Mouse (Mus musculus): ENCODE results near the gene Rnf220. TPM values are rescaled to one million over a fixed set of nuclear protein-coding genes. Genes with fewer than 3 reads are reported as not detected.

Gene Rnf220
- polyA plus RNA-seq, 1 experiment from 2014 or later: 49.2 TPM

DNA sequence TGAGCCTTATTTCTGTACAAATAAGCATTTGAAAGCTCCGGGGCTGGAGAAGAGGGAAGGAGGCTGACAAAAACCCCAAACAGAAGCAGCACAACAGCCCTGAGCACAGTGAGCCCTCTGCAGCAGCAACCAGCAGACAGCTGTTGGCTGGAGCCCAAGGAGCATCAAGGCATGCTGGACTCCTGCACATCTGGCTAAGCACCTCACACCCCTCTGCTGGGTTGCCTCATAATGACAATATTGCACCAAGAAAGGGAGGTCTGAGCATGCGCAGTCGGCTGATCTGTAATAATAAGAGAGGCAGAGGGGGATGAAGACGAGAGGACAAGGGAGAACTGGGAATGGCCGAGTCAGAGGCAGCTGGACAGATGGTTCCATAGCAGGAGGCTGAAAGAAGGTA, 19.5 kb downstream of the Rnf220 start:
- H3K27me3 ChIP-seq: peaks cover 15% of the 10 kb centered on the region
- no peak for TF ChIP-seq CTCF (IDR thresholded peaks at IDR 0.05)
- ChIA-PET POLR2A (no interaction called here), CTCF (no interaction called here)
- no peak for ATAC-seq
- DNase-seq (ENCODE audit: low read depth, low spot score): no peak
- in situ Hi-C loops (cut with MboI; ENCODE audit: low pct_unique_long_range_greater_than_20kb): no loop called here

GRCm38 (mm10) chr4:117476777-117477176, 20.1 kb downstream of the Rnf220 start:
- ChIA-PET POLR2A (no interaction called here), CTCF (no interaction called here)
- H3K27me3 ChIP-seq: peaks cover 15% of the 10 kb centered on the region
- no peak for DNase-seq (ENCODE audit: low read depth, low spot score)
- in situ Hi-C loops (cut with MboI; ENCODE audit: low pct_unique_long_range_greater_than_20kb): no loop called here
- TF ChIP-seq CTCF (IDR thresholded peaks at IDR 0.05): no peak
- no peak for ATAC-seq

DNA sequence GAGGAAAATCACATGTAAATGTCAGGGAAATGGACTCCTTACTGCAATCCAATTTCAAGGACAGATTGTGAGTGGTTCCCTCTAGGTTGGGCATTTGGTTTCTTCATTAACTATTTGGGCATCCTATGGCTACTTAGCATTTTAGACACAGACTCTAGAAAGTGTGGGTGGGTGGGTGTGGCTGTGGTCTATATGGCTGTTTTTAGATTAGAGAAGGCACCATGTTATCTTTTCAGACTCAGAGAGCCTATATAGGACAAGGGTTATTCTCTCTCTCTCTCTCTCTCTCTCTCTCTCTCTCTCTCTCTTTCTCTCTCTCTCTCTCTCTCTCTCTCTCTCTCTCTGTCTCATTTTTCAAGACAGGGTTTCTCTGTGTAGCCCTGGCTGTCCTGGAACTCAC, 20.5 kb downstream of the Rnf220 start:
- POLR2A ChIA-PET: no interaction called here
- in situ Hi-C loops (cut with MboI; ENCODE audit: low pct_unique_long_range_greater_than_20kb): no loop called here
- H3K27me3 ChIP-seq: peaks cover 15% of the 10 kb centered on the region
- ATAC-seq (no peak), DNase-seq (ENCODE audit: low read depth, low spot score) (no peak)
- CTCF ChIA-PET: no interaction called here
- no peak for TF ChIP-seq CTCF (IDR thresholded peaks at IDR 0.05)

GRCm38 (mm10) chr4:117473985-117474354, 22.9 kb downstream of the Rnf220 start:
- CTCF ChIA-PET: no interaction called here
- ATAC-seq: no peak
- TF ChIP-seq CTCF (IDR thresholded peaks at IDR 0.05): no peak
- H3K27me3 ChIP-seq: peaks cover 15% of the 10 kb centered on the region
- POLR2A ChIA-PET: no interaction called here
- in situ Hi-C loops (cut with MboI; ENCODE audit: low pct_unique_long_range_greater_than_20kb): no loop called here
- no peak for DNase-seq (ENCODE audit: low read depth, low spot score)

DNA sequence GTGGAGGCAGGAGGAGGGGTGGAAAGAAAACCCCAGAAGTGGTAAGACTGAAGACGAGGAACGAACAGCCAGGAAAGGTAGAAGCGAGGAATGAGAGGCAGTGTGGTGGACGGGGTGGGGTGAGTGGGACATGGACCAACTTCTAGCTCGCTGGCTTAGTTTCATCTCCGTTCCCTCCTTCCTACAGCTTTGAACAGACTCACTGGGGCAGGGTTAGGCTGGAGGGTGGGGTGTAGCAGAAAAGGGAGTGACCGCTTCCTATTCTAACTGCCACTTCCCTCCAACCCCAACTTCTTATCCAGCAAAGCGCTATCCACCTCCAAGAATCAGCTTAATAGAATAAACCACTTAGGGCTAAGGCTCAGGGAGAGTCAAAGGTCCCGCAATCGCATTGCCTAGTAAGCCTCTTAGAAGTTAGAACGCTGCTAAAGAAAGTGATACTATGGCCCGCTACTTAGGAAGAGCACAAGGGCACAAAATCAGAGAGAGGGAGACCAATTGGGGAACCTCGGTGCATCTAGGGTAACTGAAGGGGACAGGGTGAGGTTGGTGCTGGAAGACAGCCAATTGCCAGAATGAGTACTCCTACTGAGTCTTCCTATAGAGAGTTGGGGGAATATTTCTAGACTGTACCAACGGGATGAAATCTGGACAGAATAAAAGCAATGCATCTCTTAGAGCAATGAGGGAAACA, 23.4 kb downstream of the Rnf220 start:
- CTCF ChIA-PET: no interaction called here
- in situ Hi-C loops (cut with MboI; ENCODE audit: low pct_unique_long_range_greater_than_20kb): no loop called here
- peaks cover 15% of the 10 kb centered on the region for H3K27me3 ChIP-seq
- ATAC-seq (no peak), DNase-seq (ENCODE audit: low read depth, low spot score) (no peak)
- POLR2A ChIA-PET: no interaction called here
- TF ChIP-seq CTCF (IDR thresholded peaks at IDR 0.05): no peak

DNA sequence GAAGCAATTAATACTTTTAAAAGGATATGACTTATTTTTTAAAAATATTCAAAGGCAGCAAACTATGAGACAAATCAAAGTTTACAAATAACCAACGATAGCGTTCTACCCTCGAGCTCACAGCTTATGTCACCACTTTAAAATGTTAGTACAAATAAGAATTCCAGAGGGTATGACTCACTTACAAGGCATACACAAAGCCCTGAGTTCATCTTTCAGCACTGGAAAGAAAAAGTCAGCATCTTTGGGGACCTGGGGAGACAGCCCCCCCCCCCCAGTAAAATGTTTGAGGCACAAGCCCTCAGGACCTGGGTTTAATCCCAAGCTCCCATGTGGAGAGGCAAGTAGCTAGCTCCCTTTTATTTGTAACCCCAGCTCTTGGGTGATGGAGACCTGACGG, 27.4 kb downstream of the Rnf220 start:
- POLR2A ChIA-PET: no interaction called here
- CTCF ChIA-PET: no interaction called here
- no peak for DNase-seq (ENCODE audit: low read depth, low spot score)
- ATAC-seq: no peak
- no peak for TF ChIP-seq CTCF (IDR thresholded peaks at IDR 0.05)
- in situ Hi-C loops (cut with MboI; ENCODE audit: low pct_unique_long_range_greater_than_20kb): no loop called here
- H3K27me3 ChIP-seq: no peaks in the 10 kb centered on the region

GRCm38 (mm10) chr4:117467936-117468335, 28.9 kb downstream of the Rnf220 start:
- no peaks in the 10 kb centered on the region for H3K27me3 ChIP-seq
- ATAC-seq: no peak
- DNase-seq (ENCODE audit: low read depth, low spot score): no peak
- in situ Hi-C loops (cut with MboI; ENCODE audit: low pct_unique_long_range_greater_than_20kb): no loop called here
- ChIA-PET POLR2A (no interaction called here), CTCF (no interaction called here)
- TF ChIP-seq CTCF (IDR thresholded peaks at IDR 0.05): no peak

- H3K27me3 ChIP-seq: no peaks in the 10 kb centered on the region
- DNase-seq (ENCODE audit: low read depth, low spot score) (no peak), ATAC-seq (no peak)
- no peak for TF ChIP-seq CTCF (IDR thresholded peaks at IDR 0.05)
- ChIA-PET POLR2A (no interaction called here), CTCF (no interaction called here)
- in situ Hi-C loops (cut with MboI; ENCODE audit: low pct_unique_long_range_greater_than_20kb): no loop called here
Measured at GRCm38 (mm10) chr4:117449151-117449550, 47.7 kb downstream of the Rnf220 start.

DNA sequence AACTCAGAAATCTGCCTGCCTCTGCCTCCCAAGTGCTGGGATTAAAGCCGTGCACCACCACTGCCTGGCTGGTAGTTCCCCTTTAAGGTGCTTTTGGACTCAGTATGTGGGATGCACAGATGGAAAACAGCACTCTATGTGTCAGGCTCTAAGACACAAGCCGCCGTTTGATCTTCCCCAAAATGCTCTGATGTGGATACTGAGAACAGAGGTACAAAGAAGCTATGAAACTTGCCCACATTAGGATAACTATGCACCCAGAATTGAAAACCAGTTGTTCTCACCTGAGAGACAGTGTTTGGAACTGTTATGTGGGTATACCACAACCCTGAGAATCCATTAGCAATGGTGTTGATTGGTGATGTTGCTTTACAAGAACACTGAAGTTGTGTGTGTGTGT, 48.9 kb downstream of the Rnf220 start:
- no peak for DNase-seq (ENCODE audit: low read depth, low spot score)
- ATAC-seq: no peak
- ChIA-PET CTCF (no interaction called here), POLR2A (no interaction called here)
- H3K27me3 ChIP-seq: no peaks in the 10 kb centered on the region
- TF ChIP-seq CTCF (IDR thresholded peaks at IDR 0.05): no peak
- in situ Hi-C loops (cut with MboI; ENCODE audit: low pct_unique_long_range_greater_than_20kb): no loop called here

GRCm38 (mm10) chr4:117445516-117446207, 51.2 kb downstream of the Rnf220 start:
- TF ChIP-seq CTCF (IDR thresholded peaks at IDR 0.05): no peak
- ChIA-PET POLR2A (no interaction called here), CTCF (no interaction called here)
- no peaks in the 10 kb centered on the region for H3K27me3 ChIP-seq
- DNase-seq (ENCODE audit: low read depth, low spot score) (no peak), ATAC-seq (no peak)
- in situ Hi-C loops (cut with MboI; ENCODE audit: low pct_unique_long_range_greater_than_20kb): no loop called here

DNA sequence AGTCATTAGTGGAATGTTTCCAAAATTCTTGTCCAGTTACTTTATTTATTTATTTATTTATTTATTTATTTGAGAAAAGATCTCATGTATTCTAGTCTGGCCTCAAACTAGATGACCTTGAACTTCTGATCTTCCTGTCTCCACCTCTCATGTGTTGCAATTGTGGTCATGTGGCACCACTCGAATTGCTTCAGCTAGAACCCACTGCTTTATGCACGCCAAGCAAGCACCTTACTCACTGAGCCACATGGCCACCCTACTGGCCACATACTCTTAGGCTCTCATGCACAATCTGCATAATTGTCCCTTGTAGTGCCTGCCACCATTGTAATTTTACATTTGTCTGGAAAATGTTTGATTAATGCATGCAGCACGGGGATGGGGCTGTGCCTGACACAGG, 57.9 kb downstream of the Rnf220 start:
- in situ Hi-C loops (cut with MboI; ENCODE audit: low pct_unique_long_range_greater_than_20kb): no loop called here
- POLR2A ChIA-PET: no interaction called here
- DNase-seq (ENCODE audit: low read depth, low spot score) (no peak), ATAC-seq (no peak)
- peaks cover under 1% of the 10 kb centered on the region for H3K27me3 ChIP-seq
- CTCF ChIA-PET: no interaction called here
- no peak for TF ChIP-seq CTCF (IDR thresholded peaks at IDR 0.05)

DNA sequence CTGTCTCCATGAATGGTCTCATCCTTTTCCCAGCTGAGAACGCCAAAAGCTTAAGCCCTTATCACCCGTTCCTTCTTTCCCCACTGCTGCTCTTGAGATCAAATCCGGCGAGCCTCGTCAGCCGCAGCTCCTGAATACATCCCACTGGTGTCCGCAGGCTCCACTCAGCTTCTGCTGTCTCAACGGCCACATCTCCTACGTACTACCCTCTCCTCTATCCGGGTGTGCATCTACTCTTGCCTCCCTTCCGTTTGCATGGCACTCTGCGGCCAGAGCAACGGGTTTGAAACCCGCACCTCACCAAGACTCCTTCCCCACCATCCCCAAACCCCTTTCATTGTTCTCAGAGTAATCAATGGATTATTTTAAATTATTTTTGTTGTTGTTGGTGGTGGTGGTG, 58.8 kb downstream of the Rnf220 start:
- peaks cover 9% of the 10 kb centered on the region for H3K27me3 ChIP-seq
- TF ChIP-seq CTCF (IDR thresholded peaks at IDR 0.05): no peak
- ChIA-PET POLR2A (no interaction called here), CTCF (no interaction called here)
- no peak for ATAC-seq
- no peak for DNase-seq (ENCODE audit: low read depth, low spot score)
- in situ Hi-C loops (cut with MboI; ENCODE audit: low pct_unique_long_range_greater_than_20kb): no loop called here
